Mouse (Mus musculus) left cerebral cortex, postnatal 25 days (tissue): ENCODE data around the gene Shroom3. TPM values are rescaled to one million over a fixed set of nuclear protein-coding genes. Genes with fewer than 3 reads are reported as not detected.

ENCODE experiments used
- DNase-seq, 2 experiments: peaks; one replicate each; pipeline ENCODE4 v3.0.0; 2022; ENCODE audit warnings: low spot score in 2 of 2, mixed read lengths in 1 of 2
- intact Hi-C: fragments of 180-260 bp; cut with DNase I; formaldehyde crosslinking; loops from one replicate; pipeline ENCODE4 v1.15.1; 2025
- total RNA-seq, 2 experiments: library from RNA; stranded (reverse); gene quantifications; 2 replicates each; pipeline ENCODE4 v1.2.3; 2021

The Shroom3 gene
- total RNA-seq, 2 experiments from 2014 or later = 4.4 to 4.9 TPM

GRCm38 (mm10) chr5:92980862-92981261 is 297.6 kb downstream of the Shroom3 start:
- peak in 1 of 2 experiments; percentile 77 for DNase-seq
- intact Hi-C loops = no loop called here

- intact Hi-C loops = no loop called here
- no peak for DNase-seq
These were observed 299.4 kb downstream of the Shroom3 start for GRCm38 (mm10) chr5:92982673-92983072.

- intact Hi-C loops = no loop called here
- DNase-seq = no peak
These were observed 300.7 kb downstream of the Shroom3 start for GRCm38 (mm10) chr5:92983942-92984341.

- intact Hi-C loops = no loop called here
- DNase-seq = no peak
These were observed 301.5 kb downstream of the Shroom3 start for GRCm38 (mm10) chr5:92984692-92985091.

- no peak for DNase-seq
- intact Hi-C loops = no loop called here
These were observed 302.2 kb downstream of the Shroom3 start for GRCm38 (mm10) chr5:92985391-92985790.

- DNase-seq = peak in 1 of 2 experiments; percentile 41
- intact Hi-C loops = no loop called here
These were observed 303.7 kb downstream of the Shroom3 start for GRCm38 (mm10) chr5:92986651-92987610.

GRCm38 (mm10) chr5:92987891-92988768 is 304.9 kb downstream of the Shroom3 start:
- intact Hi-C loops = no loop called here

GRCm38 (mm10) chr5:92988769-92989356 is 305.6 kb downstream of the Shroom3 start:
- intact Hi-C loops = no loop called here

More at GRCm38 (mm10) chr5:92987891-92988768, 304.9 kb downstream of the Shroom3 start:
- no peak for DNase-seq

GRCm38 (mm10) chr5:92992106-92992505 is 308.9 kb downstream of the Shroom3 start:
- intact Hi-C loops = no loop called here
- no peak for DNase-seq

More at GRCm38 (mm10) chr5:92988769-92989356, 305.6 kb downstream of the Shroom3 start:
- DNase-seq = no peak

- intact Hi-C loops = no loop called here
- no peak for DNase-seq
These were observed 311.1 kb downstream of the Shroom3 start for GRCm38 (mm10) chr5:92994309-92994708.

- DNase-seq = no peak
- intact Hi-C loops = no loop called here
These were observed 311.6 kb downstream of the Shroom3 start for GRCm38 (mm10) chr5:92994861-92995260.

GRCm38 (mm10) chr5:92997428-92998120 is 314.3 kb downstream of the Shroom3 start:
- intact Hi-C loops = no loop called here
- DNase-seq = peak in 1 of 2 experiments; percentile 29

- intact Hi-C loops = no loop called here
- no peak for DNase-seq
These were observed 315.3 kb downstream of the Shroom3 start for GRCm38 (mm10) chr5:92998494-92999016.

- peak in 1 of 2 experiments; percentile 31 for DNase-seq
- intact Hi-C loops = loop anchor here (2.0 to 5.0 kb wide), 2 partner anchors 93 to 137 kb away; partner anchors contain the start of gene Sept11
These were observed 316.8 kb downstream of the Shroom3 start for GRCm38 (mm10) chr5:93000060-93000459.

- DNase-seq = peak; percentile 67 to 95
- intact Hi-C loops = loop anchor here (1.0 to 5.0 kb wide), 3 partner anchors 44 to 136 kb away; partner anchors contain the start of genes Sept11 and Sowahb
These were observed 317.8 kb downstream of the Shroom3 start for GRCm38 (mm10) chr5:93000774-93001757.

- DNase-seq = no peak
- intact Hi-C loops = loop anchor here (5.0 kb wide), 1 partner anchor 135 kb away; no protein-coding TSS in a partner anchor
These were observed 319.4 kb downstream of the Shroom3 start for GRCm38 (mm10) chr5:93002615-93003014.

GRCm38 (mm10) chr5:93005229-93005814 is 322.1 kb downstream of the Shroom3 start:
- peak in 1 of 2 experiments; percentile 86 for DNase-seq
- intact Hi-C loops = no loop called here
